9 mouse cellular contexts compared by ENCODE assay signal in genomic region chrX:11689989-11690405, GRCm38 (mm10).
DNase-seq lines count a peak whose midpoint lies in the region; TF ChIP-seq lines count a peak whose summit lies in the region.
"Had no signal": no experiment of that assay in that cellular context is flagged by ENCODE, and none has a peak within 500 bp of the region (broad histone marks: within the 10 kb centered on the region; RNA-seq: fewer than 3 reads in every experiment).

No protein-coding gene starts in this region.

- H3K27ac ChIP-seq in gastrocnemius, adult 2 months = no peak overlapping the region

- no peak for TF ChIP-seq POLR2A in myocyte (IDR thresholded peaks at IDR 0.05; ENCODE audit: insufficient read length, low read depth)

- no peaks in the 10 kb centered on the region for H3K36me3 ChIP-seq in myocyte (ENCODE audit: control insufficient read depth, insufficient read depth)

- peak overlapping the region; percentile 35 for H3K4me3 ChIP-seq in gastrocnemius, adult 2 months
- no peak overlapping the region for H3K4me3 ChIP-seq in myocyte

- no peaks in the 10 kb centered on the region for H3K79me2 ChIP-seq in myocyte (ENCODE audit: control insufficient read depth, insufficient read depth)

- intact Hi-C loops in gastrocnemius, adult 2 months (cut with DNase I) = no loop called here

- no peak overlapping the region for H3ac ChIP-seq in myocyte (ENCODE audit: control insufficient read depth, insufficient read length)

- H3K27me3 ChIP-seq in myocyte (ENCODE audit: control insufficient read depth, insufficient read depth, insufficient read length) = no peaks in the 10 kb centered on the region

- no peak for DNase-seq in gastrocnemius, adult 2 months
- DNase-seq in gastrocnemius, adult 18-20 months (ENCODE audit: low spot score) = no peak
- DNase-seq in right cerebral cortex, postnatal 10 days (ENCODE audit: low spot score in 2 of 2) = peak; percentile 28 to 32
- no peak for DNase-seq in right cerebral cortex, adult 2 months (ENCODE audit: low spot score in 2 of 2)
- DNase-seq in spleen, adult 12 weeks (ENCODE audit: low spot score) = no peak
- no peak for DNase-seq in urinary bladder, postnatal 10 days (ENCODE audit: low spot score)
- no peak for DNase-seq in cerebellum, adult 9-10 months
- DNase-seq: cerebellum, postnatal 25 days had no signal

- TF ChIP-seq CTCF in gastrocnemius, adult 2 months (IDR thresholded peaks at IDR 0.05) = no peak

- no peak overlapping the region for H3K4me2 ChIP-seq in myocyte (ENCODE audit: low read depth)

TF ChIP-seq in myocyte, 11 proteins besides CTCF, POLR2A, EP300 and RAD21:
- TF ChIP-seq CEBPB (IDR thresholded peaks at IDR 0.05; ENCODE audit: insufficient read depth, poor library complexity, severe bottlenecking) (no peak), POLR2AphosphoS2 (IDR thresholded peaks at IDR 0.05; ENCODE audit: insufficient read length, low read depth) (no peak), MAX (IDR thresholded peaks at IDR 0.05; ENCODE audit: low read depth) (no peak), MYOG (IDR thresholded peaks at IDR 0.05; ENCODE audit: control insufficient read depth in 1 of 3, insufficient read depth in 1 of 3, insufficient read length in 2 of 3, low read depth in 2 of 3) (peak in 2 of 3 experiments; percentile 31 to 51), REST (IDR thresholded peaks at IDR 0.05; ENCODE audit: insufficient read depth, insufficient read length) (no peak), TCF3 (IDR thresholded peaks at IDR 0.05; ENCODE audit: insufficient read length, low read depth) (no peak), MYOD1 (IDR thresholded peaks at IDR 0.05; ENCODE audit: control insufficient read depth in 1 of 3, insufficient read length in 2 of 3, low read depth in 2 of 3) (peak in 2 of 3 experiments; percentile 31 to 62), SRF (IDR thresholded peaks at IDR 0.05; ENCODE audit: control insufficient read depth, insufficient read length, low read depth) (no peak), E2F4 (IDR thresholded peaks at IDR 0.05; ENCODE audit: insufficient read depth) (no peak)

Comparison
In these comparisons a context has a peak if more than half of its experiments do, and no peak if none do; other contexts are left out.
1. DNase-seq: peak in right cerebral cortex, postnatal 10 days (2 of 2); none in gastrocnemius, adult 2 months (single experiment), gastrocnemius, adult 18-20 months (single experiment), right cerebral cortex, adult 2 months (0 of 2), spleen, adult 12 weeks (single experiment), urinary bladder, postnatal 10 days (single experiment) and cerebellum, adult 9-10 months (single experiment).